Mouse (Mus musculus) adrenal gland, postnatal 36 days (tissue): ENCODE measurements at regions not wholly inside any gene's neighbourhood (a gene's known extent, or its start where the extent isn't known, plus 50 kb on each side); places are given as distances from the start of the nearest gene placed in this dataset.
"Not testable (repeated sequence)": the region's sequence is repeated elsewhere in the genome, so short reads cannot be mapped to it uniquely, and the experiment has no call there.

Experiments used
- DNase-seq, 2 experiments: peaks; one replicate each; pipeline ENCODE4 v3.0.0; 2021; ENCODE audit warnings: mixed read lengths in 1 of 2

DNA sequence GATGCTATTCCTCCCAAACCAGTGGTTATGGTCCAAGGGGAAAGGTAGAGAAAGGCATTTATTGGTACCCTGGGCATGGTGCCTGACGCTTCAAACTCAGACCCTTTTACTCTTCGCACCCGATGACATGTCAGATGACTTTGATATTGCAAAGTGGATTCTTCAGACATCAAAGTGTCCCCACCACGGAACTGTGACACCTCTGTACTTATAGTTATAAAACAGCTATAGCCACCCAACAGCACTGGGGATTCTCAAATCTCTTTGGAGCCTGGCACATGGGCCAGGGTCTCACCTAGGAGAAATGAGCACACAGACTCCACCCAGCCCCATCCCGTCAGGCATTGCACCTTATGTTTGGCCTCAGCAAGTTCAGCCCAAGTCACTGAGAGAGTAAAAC, 329.3 kb upstream of the 3110018I06Rik start:
- no peak for DNase-seq

GRCm38 (mm10) chr12:107160137-107160536, 328.3 kb upstream of the 3110018I06Rik start:
- no peak for DNase-seq

DNA sequence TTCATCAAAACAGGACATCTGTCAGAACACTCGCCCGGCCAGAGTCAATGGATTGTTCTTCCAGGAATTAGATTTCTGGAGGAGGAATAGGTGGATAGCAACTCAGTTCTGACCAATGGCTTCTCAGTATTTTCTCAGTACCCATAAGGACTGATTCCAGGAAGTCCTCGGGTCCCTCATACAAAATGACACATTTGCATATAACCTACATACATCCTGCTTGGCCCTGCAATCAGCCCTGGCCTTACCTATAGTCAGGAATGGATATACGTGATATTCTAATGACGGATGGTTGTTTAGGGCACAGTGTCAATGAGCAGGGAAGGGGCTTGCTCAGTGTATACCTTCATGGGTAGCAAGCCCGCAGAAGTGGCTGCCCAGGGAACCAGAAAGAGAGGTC, 327.8 kb upstream of the 3110018I06Rik start:
- no peak for DNase-seq

DNA sequence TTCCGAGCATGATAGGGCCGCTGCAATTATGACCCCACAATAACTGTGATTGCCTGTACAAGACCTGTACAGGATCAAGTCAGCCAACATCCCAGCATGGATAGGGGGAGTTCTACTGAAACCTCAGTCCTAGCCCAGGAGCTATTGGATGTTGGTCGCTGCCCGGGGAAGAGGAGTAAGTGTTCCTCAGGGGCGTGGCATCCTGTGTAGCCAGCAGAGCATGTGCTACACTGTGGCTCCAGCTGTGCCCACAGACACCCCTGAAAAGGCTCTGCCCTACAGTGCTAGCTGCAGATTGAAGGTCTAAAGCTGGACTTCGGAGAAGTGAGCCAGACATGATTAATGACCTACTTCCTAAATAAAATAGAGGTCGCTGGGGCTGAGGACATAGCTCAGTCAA, 317.5 kb upstream of the 3110018I06Rik start:
- DNase-seq: peak in 1 of 2 experiments; percentile 7

DNA sequence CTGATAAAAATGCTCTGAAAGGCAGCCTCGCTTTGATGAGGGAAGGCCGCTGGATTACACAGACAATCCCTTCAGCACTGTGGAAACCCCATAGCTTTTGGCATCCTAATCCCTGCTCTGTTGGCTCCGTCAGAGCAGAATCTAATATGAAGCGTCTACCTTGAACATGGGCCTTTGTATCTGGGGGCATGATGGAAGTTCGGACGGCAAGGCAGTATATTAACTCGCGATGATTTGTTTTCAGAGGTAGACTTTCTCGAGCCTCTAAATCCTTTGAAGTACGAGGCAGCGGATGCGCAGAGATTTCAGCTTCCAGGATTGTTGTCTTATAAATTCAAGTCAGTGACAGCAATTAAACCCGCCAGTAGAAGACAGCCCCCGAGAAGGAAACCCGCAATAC, 316.8 kb upstream of the 3110018I06Rik start:
- no peak for DNase-seq

- DNase-seq: peak; percentile 49 to 51
These were observed 309.8 kb upstream of the 3110018I06Rik start for GRCm38 (mm10) chr12:107178676-107179075.

GRCm38 (mm10) chr12:107180501-107180900, 307.9 kb upstream of the 3110018I06Rik start:
- DNase-seq: no peak

- DNase-seq: no peak
These were observed 307.1 kb upstream of the 3110018I06Rik start for GRCm38 (mm10) chr12:107181291-107181690.

DNA sequence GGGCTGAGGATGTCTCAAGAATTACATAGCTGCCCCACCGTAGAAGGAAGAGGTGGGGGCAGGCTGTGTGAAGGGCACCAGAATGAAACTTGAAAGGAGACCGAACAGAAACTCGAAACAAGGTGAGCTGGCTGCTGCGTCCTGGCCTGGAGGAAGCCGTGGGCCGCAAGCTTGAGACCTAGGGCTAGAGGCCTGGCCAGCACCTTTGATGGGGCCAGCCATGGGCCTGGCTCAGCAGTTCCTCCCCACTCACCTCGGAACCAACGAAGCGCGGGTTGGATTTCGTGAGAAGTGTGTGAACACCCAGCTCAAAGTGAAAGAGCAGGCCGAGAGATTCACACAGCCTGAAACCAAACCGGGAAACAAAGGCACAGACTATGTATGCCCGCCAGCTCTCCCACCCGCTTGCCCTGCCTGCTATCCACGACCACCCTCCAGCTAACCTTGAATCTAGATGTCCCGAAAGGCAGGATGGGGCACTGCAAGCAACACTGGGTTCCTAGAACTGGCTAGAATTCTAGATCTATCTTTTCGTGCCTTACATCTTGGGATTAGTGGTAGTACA, 306.3 kb upstream of the 3110018I06Rik start:
- no peak for DNase-seq

- DNase-seq: no peak
These were observed 305.1 kb upstream of the 3110018I06Rik start for GRCm38 (mm10) chr12:107183283-107183682.

DNA sequence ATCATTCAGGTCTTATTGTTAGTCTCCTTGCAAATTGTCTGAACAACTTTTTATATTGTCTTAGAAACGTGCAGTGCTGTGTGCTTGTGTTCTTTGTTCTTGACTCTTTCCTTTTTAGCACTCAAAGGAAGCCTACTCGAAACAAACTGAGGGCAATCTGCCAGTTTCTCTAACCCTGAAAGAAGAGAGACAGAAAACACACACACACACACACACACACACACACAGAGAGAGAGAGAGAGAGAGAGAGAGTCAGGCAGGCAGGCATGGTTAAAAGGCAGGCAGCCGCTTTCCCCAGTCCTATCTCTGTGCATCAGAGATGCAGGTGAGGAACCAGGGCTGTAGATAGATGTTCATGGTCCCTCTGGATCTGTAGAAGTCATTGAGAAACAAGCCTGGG, 304.0 kb upstream of the 3110018I06Rik start:
- DNase-seq: no peak

- no peak for DNase-seq
These were observed 302.1 kb upstream of the 3110018I06Rik start for GRCm38 (mm10) chr12:107186361-107186760.

DNA sequence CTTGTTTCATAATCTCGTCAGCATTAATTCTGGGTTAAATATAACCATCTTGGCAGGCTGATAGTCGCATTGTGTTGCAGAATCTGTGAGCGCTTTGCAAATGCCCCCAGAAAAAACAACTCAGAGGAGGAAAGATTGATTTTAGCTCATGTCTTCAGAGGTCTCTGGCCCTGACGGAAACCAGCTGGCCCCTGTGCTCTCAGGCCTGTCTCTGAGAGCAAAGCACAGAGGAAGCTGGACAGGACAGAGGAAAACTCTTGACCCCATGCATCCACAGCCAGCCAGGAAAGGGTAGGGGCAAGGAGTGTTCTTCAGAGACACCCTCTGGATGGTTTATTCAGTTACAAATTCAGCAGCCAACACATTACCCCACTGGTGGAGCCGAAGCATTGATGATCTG, 300.4 kb upstream of the 3110018I06Rik start:
- DNase-seq: no peak

GRCm38 (mm10) chr12:107198389-107199018, 289.9 kb upstream of the 3110018I06Rik start:
- DNase-seq: no peak

DNA sequence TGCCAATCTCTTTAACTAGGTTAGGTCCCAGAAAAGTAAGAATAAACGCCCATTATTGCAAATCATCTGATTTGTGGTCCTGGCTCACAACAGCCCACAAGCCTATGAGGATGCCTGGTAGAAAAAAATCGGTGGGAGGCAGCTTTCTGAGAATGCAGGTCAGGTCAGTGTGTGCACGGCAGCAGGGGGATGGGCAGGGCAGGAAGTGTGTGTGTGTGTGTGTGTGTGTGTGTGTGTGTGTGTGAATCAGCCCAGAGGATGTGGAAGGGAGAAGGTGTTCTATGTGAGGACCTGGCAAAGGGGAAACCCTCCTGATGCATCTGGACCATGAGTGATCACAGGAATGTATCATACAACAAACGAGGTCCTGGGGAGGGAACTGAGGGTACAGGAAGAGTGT, 287.5 kb upstream of the 3110018I06Rik start:
- DNase-seq: no peak

DNA sequence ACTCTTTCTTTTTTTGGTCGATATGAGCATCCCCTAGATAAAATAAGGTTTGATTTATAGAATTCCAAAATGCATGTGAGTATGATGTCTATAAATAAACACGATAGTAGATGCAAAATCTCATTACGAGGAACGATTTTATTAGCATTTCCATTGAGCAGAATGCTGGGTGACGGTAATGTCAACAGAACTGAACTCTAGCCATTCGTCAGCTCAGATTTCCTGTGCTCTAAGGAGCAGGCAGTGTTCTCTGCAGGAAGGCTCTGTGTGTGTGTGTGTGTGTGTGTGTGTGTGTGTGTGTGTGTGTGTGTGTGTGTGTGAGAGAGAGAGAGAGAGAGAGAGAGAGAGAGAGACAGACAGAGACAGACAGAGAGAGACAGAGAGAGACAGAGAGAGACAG, 279.6 kb upstream of the 3110018I06Rik start:
- not testable (repeated sequence) for DNase-seq

DNA sequence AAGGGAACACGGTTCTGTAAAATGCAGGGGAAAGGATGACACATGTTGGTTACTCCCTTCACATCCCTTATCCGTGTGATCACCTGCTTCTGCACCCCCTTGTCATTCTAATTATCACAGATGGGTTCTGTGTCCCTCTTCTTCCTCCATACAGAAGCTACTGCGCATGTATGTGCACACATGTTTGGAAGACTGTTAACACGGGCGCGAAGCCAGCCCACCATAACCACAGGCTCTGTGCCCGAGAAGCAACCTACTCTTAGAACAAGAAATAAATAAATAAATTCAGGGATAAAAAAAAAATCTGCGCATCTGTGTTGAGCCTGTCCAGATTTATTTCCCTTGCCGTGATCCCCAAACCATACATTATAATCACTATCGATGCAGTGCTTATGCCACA, 275.6 kb upstream of the 3110018I06Rik start:
- DNase-seq: no peak

GRCm38 (mm10) chr12:107216119-107216518, 272.3 kb upstream of the 3110018I06Rik start:
- DNase-seq: no peak

DNA sequence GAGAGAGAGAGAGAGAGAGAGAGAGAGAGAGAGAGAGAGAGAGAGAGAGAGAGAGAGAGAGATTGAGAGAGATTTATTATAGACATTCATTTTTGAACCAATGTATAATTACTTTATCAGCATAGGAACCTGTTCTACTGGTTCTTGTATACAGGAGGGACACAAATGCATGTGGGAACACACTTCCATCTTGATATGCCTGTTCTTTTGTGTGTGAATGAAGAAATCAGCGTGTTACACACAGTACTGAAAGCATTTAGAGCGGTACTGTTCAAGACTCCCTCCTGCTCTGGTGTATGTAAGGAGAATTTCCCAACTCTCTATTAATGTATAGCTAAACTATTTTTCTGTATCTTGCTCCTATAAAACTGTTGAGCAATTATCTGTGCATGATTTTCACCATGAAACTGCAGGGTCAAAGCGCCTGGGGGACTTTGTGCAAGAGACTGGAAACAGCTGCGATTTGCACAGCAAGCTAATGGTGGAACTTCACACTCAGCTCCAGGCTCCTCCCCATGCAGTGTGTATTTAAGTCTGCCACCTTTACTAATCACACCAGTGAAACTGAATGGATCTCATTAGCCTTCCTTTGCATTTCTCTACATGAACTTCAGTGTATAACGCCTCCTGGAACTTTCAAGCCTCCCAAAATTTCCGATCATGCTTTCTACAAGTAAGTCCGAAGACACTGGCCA, 267.0 kb upstream of the 3110018I06Rik start:
- DNase-seq: no peak

- DNase-seq: no peak
These were observed 266.3 kb upstream of the 3110018I06Rik start for GRCm38 (mm10) chr12:107222106-107222505.

GRCm38 (mm10) chr12:107230097-107230496, 258.3 kb upstream of the 3110018I06Rik start:
- no peak for DNase-seq

GRCm38 (mm10) chr12:107231629-107232028, 256.8 kb upstream of the 3110018I06Rik start:
- DNase-seq: no peak

DNA sequence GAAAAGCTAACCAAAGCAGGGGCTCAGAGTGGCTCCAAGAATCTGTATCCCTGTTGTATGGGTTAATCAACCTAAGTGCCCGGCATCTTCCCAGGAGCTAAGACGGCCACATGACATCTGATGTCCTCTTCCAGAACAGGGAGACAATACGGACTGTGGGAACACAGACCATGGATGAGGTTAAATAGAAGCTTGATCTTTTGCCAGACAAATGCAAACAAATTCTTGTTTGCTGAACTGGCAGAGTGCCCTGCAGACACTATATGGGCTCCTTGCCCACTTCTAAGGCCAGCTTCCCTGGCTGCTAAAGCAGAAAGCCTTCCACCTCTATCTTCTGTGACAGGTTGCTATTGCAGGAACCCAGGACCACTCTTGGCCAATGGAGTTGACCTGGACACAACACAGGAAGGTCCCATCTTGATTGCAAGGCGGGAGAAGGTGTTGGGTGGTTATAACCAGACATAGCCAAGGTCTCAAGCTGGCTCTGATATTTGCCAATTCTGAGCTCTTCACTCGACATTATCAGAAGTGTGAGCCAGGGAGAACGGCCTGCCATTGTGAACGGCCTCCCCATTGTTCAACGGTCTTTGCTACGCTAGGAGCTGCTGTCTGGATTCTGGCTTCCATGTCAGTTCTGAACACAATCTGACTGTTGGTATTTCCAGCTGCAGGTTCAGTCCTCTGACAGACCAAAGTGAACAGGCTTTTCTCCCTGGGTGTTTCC, 237.5 kb upstream of the 3110018I06Rik start:
- DNase-seq: no peak
